Mouse (Mus musculus) cortical plate, adult 2 months (tissue): ENCODE results near the gene Wdr60. TPM values are rescaled to one million over a fixed set of nuclear protein-coding genes. Genes with fewer than 3 reads are reported as not detected.
"Not testable (repeated sequence)": the region's sequence is repeated elsewhere in the genome, so short reads cannot be mapped to it uniquely, and the experiment has no call there.

ENCODE experiments used
- H3K27ac ChIP-seq: fragments of 200-500 bp; 2 replicates; pipeline ENCODE4 v1.5.1; 2012; ENCODE audit warnings: low read length, control low read depth, inconsistent platforms; ENCODE audit not compliant: insufficient read depth
- H3K4me1 ChIP-seq: fragments of 200-500 bp; 2 replicates; pipeline ENCODE4 v1.6.1; 2011; ENCODE audit warnings: low read length; ENCODE audit not compliant: control insufficient read depth, insufficient read depth
- H3K4me3 ChIP-seq: fragments of 200-500 bp; 2 replicates; pipeline ENCODE4 v1.5.1; 2011; ENCODE audit warnings: mild to moderate bottlenecking, low read length, control low read depth; ENCODE audit not compliant: insufficient read depth
- CTCF ChIP-seq: fragments of 200-500 bp; IDR thresholded peaks from 2 replicates; pipeline ENCODE4 v1.5.1; 2011; ENCODE audit warnings: mild to moderate bottlenecking, control low read depth, low read length; ENCODE audit not compliant: insufficient read depth; ENCODE audit errors: extremely low read depth
- POLR2A ChIP-seq: fragments of 200-500 bp; IDR thresholded peaks from 2 replicates; pipeline ENCODE4 v1.6.1; 2011; ENCODE audit warnings: mild to moderate bottlenecking, low read length, control low read depth; ENCODE audit not compliant: insufficient read depth; ENCODE audit errors: extremely low read depth
- polyA plus RNA-seq: library from polyadenylated mRNA; depleted of rRNA; stranded (reverse); fragments of >200 nt; gene quantifications from 2 replicates; pipeline ENCODE4 v1.2.3, GENCODE M21; 2012

Wdr60 gene
- polyA plus RNA-seq, 1 experiment: 18.5 TPM

GRCm38 (mm10) chr12:116282856-116283255, 20.0 kb upstream of the Wdr60 start:
- no peak overlapping the region; the same call in 1 of the 2 replicates for H3K4me3 ChIP-seq
- H3K27ac ChIP-seq: no peak overlapping the region
- TF ChIP-seq POLR2A (no peak), CTCF (no peak)
- H3K4me1 ChIP-seq: no peaks in the 10 kb centered on the region

DNA sequence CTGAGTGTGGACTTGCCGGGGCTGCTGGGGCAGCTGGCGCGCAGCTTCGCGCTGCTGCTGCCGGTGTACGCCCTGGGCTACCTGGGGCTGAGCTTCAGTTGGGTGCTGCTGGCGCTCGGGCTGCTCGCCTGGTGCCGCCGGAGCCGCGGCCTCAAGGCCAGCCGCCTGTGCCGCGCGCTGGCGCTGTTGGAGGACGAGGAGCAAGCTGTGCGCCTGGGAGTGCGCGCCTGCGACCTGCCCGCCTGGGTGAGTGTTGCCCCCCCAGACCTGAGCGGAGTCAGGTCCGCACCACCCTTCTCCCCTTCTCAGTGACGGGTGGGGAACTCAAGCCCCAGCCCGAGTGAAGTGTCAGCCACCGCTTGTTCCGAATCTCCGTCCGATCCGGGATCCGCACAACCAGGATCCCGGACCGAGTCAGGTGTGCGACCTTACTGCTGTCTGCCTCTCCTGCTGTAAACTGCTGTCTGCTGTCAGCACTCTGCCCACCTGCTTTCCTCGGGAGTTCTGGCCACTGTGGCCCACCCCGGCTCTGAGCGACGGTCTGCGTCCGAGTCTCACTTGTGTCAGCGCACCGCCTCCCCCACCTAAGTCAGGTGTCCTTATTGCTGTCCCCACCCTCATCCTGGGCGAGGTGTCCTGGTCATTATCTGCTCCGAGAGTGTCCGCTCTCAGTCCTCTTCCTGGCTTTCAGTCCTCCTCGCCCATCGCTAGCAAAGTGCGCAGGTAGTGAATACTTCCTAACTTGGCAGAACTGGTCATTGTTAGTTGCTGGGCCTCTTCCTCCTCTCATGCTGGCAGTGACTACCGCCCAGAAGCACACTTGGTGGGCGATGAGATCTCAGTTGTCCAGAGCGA, 18.8 kb upstream of the Wdr60 start:
- TF ChIP-seq CTCF: no peak
- no peak for TF ChIP-seq POLR2A
- Histone ChIP-seq H3K4me3 (peak overlapping the region; percentile 90), H3K4me1 (no peaks in the 10 kb centered on the region), H3K27ac (peak overlapping the region; percentile 54)

GRCm38 (mm10) chr12:116280653-116281364, 18.0 kb upstream of the Wdr60 start, which contains the start of gene Esyt2:
Gene Esyt2 (plus strand): TSS chr12:116281196.
- TF ChIP-seq POLR2A (peak; percentile 63), CTCF (no peak)
- H3K4me3 ChIP-seq: peak within 1 kb of the TSS; percentile 90
- H3K27ac ChIP-seq: peak within 1 kb of the TSS; percentile 94
- H3K4me1 ChIP-seq: no peaks in the 10 kb centered on the region

DNA sequence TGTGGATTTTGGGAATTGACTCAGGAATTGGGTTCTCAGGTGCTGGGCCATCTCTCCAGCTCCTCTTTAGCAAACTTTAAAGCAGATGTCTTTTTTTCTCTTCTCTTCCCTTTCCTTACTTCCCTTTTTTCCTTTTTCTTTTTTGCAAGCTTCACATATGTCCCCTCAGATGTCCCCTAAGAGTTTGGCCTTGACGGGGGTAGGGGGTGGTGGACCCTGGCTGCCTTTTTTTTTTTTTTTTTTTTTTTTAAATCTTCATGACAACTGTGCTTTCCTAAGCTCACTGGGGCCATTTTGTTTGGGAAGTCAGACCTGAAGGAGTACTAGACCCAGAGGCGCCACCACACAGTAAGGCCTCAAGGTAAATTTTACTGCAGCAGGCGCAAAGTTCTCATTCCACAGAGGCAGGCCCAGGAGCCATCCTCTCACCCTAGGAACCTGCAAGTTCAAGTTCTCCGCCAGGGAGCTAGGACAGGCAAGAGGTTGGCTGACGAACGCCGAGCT, 17.4 kb upstream of the Wdr60 start:
- TF ChIP-seq CTCF (no peak), POLR2A (no peak)
- Histone ChIP-seq H3K27ac (peak overlapping the region; percentile 94), H3K4me3 (peak overlapping the region; percentile 90), H3K4me1 (no peaks in the 10 kb centered on the region)

GRCm38 (mm10) chr12:116279181-116279580, 16.4 kb upstream of the Wdr60 start:
- no peak overlapping the region for H3K27ac ChIP-seq
- no peak overlapping the region for H3K4me3 ChIP-seq
- TF ChIP-seq CTCF: no peak
- no peak for TF ChIP-seq POLR2A
- no peaks in the 10 kb centered on the region for H3K4me1 ChIP-seq

- no peak for TF ChIP-seq CTCF
- no peak for TF ChIP-seq POLR2A
- H3K4me3 ChIP-seq: no peak overlapping the region
- H3K4me1 ChIP-seq: no peaks in the 10 kb centered on the region
- no peak overlapping the region for H3K27ac ChIP-seq
Measured at GRCm38 (mm10) chr12:116278541-116278940, 15.7 kb upstream of the Wdr60 start.

GRCm38 (mm10) chr12:116276961-116277360, 14.1 kb upstream of the Wdr60 start:
- TF ChIP-seq CTCF: no peak
- TF ChIP-seq POLR2A: no peak
- Histone ChIP-seq H3K27ac (no peak overlapping the region), H3K4me3 (no peak overlapping the region), H3K4me1 (no peaks in the 10 kb centered on the region)

DNA sequence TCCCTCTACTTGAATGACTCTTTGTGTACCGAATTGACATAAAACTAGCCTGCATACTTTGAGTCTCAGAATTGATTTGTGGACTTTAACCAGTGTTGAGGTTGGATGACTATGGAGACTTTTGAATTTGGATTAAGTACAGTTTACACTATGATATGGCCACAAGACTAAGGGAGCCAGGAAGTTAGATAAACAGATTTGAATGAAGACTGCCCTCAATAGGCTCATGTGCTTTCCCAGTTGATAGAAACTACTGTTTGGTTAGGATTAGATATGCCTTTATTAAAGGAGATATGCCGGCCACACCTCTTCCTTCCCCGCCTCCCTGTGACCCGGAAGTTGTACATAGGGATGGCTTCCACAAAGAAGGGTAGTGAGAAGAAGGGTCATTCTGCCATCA, 12.8 kb upstream of the Wdr60 start:
- TF ChIP-seq CTCF (no peak), POLR2A (no peak)
- no peak overlapping the region for H3K4me3 ChIP-seq

DNA sequence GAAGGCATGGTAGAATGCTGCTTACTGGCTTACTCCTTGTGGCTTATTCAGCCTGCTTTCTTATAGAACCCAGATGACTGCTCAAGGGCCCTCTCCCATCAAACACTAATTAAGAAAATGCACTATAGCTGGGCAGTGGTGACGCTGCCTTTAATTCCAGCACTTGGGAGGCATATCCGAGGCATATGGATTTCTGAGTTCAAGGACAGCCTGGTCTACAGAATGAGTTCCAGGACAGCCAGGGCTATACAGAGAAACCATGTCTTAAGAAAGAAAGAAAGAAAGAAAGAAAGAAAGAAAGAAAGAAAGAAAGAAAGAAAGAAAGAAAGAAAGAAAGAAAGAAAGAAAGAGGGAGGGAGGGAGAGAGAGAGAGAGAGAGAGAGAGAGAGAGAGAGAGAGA, 12.3 kb upstream of the Wdr60 start, which contains the start of gene Gm11027:
Gene Gm11027, plus strand, starts transcription at position 301 of the 400 bp plus-strand sequence.
- not testable (repeated sequence) for H3K4me1 ChIP-seq, H3K4me3 ChIP-seq, H3K27ac ChIP-seq

More for the DNA sequence above, 12.8 kb upstream of the Wdr60 start:
- Histone ChIP-seq H3K27ac (no peak overlapping the region), H3K4me1 (no peaks in the 10 kb centered on the region)
